Mouse (Mus musculus): Measurements from ENCODE around the gene Gm17359.

The Gm17359 gene

GRCm38 (mm10) chr3:79336044-79336766, at the start of gene Gm17359:
Gm17359 (plus strand) TSS chr3:79336661.
- DNase-seq: no peak

GRCm38 (mm10) chr3:79287108-79287576, 49.3 kb upstream of the Gm17359 start:
- peak; percentile 93 for DNase-seq

- no peak for DNase-seq
Measured at GRCm38 (mm10) chr3:79287699-79288458, 48.6 kb upstream of the Gm17359 start.

GRCm38 (mm10) chr3:79289050-79289449, 47.4 kb upstream of the Gm17359 start:
- DNase-seq: no peak

GRCm38 (mm10) chr3:79293023-79293422, 43.4 kb upstream of the Gm17359 start:
- DNase-seq: no peak

- no peak for DNase-seq
Measured at GRCm38 (mm10) chr3:79294701-79295100, 41.8 kb upstream of the Gm17359 start.

- DNase-seq: no peak
Measured at GRCm38 (mm10) chr3:79296049-79296448, 40.4 kb upstream of the Gm17359 start.

GRCm38 (mm10) chr3:79296586-79296985, 39.9 kb upstream of the Gm17359 start:
- no peak for DNase-seq

GRCm38 (mm10) chr3:79297281-79297680, 39.2 kb upstream of the Gm17359 start:
- DNase-seq: no peak

- DNase-seq: no peak
Measured at GRCm38 (mm10) chr3:79299401-79299800, 37.1 kb upstream of the Gm17359 start.

- no peak for DNase-seq
Measured at GRCm38 (mm10) chr3:79308605-79309004, 27.9 kb upstream of the Gm17359 start.

- no peak for DNase-seq
Measured at GRCm38 (mm10) chr3:79310184-79310583, 26.3 kb upstream of the Gm17359 start.

- no peak for DNase-seq
Measured at GRCm38 (mm10) chr3:79311895-79312294, 24.6 kb upstream of the Gm17359 start.

- DNase-seq: no peak
Measured at GRCm38 (mm10) chr3:79314006-79314698, 22.3 kb upstream of the Gm17359 start.

GRCm38 (mm10) chr3:79324697-79325526, 11.5 kb upstream of the Gm17359 start:
- DNase-seq: no peak

GRCm38 (mm10) chr3:79329691-79330315, 6.7 kb upstream of the Gm17359 start:
- DNase-seq: no peak

- DNase-seq: no peak
Measured at GRCm38 (mm10) chr3:79333051-79333450, 3.4 kb upstream of the Gm17359 start.

GRCm38 (mm10) chr3:79333643-79334200, 2.7 kb upstream of the Gm17359 start:
- DNase-seq: no peak

- no peak for DNase-seq
Measured at GRCm38 (mm10) chr3:79340737-79341136, 4.3 kb downstream of the Gm17359 start.

GRCm38 (mm10) chr3:79342961-79343735, 6.7 kb downstream of the Gm17359 start:
- DNase-seq: no peak

- DNase-seq: no peak
Measured at GRCm38 (mm10) chr3:79349311-79349710, 12.8 kb downstream of the Gm17359 start.
